Mouse (Mus musculus) lung, embryonic 16.5 days (tissue): ENCODE results near the gene Shh. TPM values are rescaled to one million over a fixed set of nuclear protein-coding genes. Genes with fewer than 3 reads are reported as not detected.
A peak's percentile ranks its signal among the peaks of the same experiment; 100 is the strongest.

Experiments used
- ATAC-seq: fragments of 200-750 bp; cut with Nextera tagmentation; 2 replicates; pipeline ENCODE4 v1.8.0; 2017; ENCODE audit warnings: low read depth, mild to moderate bottlenecking, moderate library complexity
- H3K27ac ChIP-seq: fragments of 300-500 bp; sonication (generic); 2 replicates; pipeline ENCODE4 v1.5.1; 2014; ENCODE audit warnings: mild to moderate bottlenecking, control low read depth, low read length
- H3K27me3 ChIP-seq: fragments of 300-500 bp; sonication (generic); 2 replicates; pipeline ENCODE4 v1.6.1; 2014; ENCODE audit warnings: low read depth, low read length, mixed read lengths; ENCODE audit not compliant: control insufficient read depth, insufficient read depth
- H3K36me3 ChIP-seq: fragments of 300-500 bp; sonication (generic); 2 replicates; pipeline ENCODE4 v1.6.1; 2014; ENCODE audit warnings: low read length; ENCODE audit not compliant: control insufficient read depth, insufficient read depth
- H3K4me1 ChIP-seq: fragments of 300-500 bp; sonication (generic); replicated peaks from 2 replicates; pipeline ENCODE4 v1.6.1; 2014; ENCODE audit warnings: low read length, mixed read lengths; ENCODE audit not compliant: control insufficient read depth, insufficient read depth
- H3K4me2 ChIP-seq: fragments of 300-500 bp; sonication (generic); 2 replicates; pipeline ENCODE4 v1.6.1; 2014; ENCODE audit warnings: low read depth, low read length, control low read depth
- H3K4me3 ChIP-seq: fragments of 300-500 bp; sonication (generic); 2 replicates; pipeline ENCODE4 v1.5.1; 2014; ENCODE audit warnings: mild to moderate bottlenecking, low read length, control low read depth
- H3K9ac ChIP-seq: fragments of 300-500 bp; sonication (generic); 2 replicates; pipeline ENCODE4 v1.6.1; 2014; ENCODE audit warnings: low read length, control low read depth
- H3K9me3 ChIP-seq: fragments of 300-500 bp; sonication (generic); 2 replicates; pipeline ENCODE4 v1.6.1; 2016; ENCODE audit warnings: low read length; ENCODE audit not compliant: control insufficient read depth
- WGBS: fragments of 180-500 bp; shearing (Covaris S2); extraction: QIAGEN DNeasy Blood & Tissue Kit; methylation state at CpG from one replicate; pipeline ENCODE4 v1.1.7; 2014; 5-methylcytosine and 5-hydroxymethylcytosine counted together
- polyA plus RNA-seq: library from polyadenylated mRNA; unstranded; fragments of >200 nt; fragmentation: Nextera tagmentation; extraction: Ambion mirVana; gene quantifications from 2 replicates; pipeline ENCODE4 v1.2.1, GENCODE M21; 2015

Shh gene
- polyA plus RNA-seq, 1 experiment from 2014 or later, result 9.7 TPM

GRCm38 (mm10) chr5:28473556-28473955 lies 6.5 kb upstream of the Shh start:
- ATAC-seq, result no peak
- no peak overlapping the region for H3K4me2 ChIP-seq
- peaks cover 5% of the 10 kb centered on the region; the same call in 1 of the 2 replicates for H3K27me3 ChIP-seq
- H3K4me1 ChIP-seq, result peaks cover 15% of the 10 kb centered on the region
- 84% methylated on average over 5 of the region's 5 CpGs for WGBS
- H3K36me3 ChIP-seq, result no peaks in the 10 kb centered on the region
- H3K9ac ChIP-seq, result no peak overlapping the region
- no peaks in the 10 kb centered on the region for H3K9me3 ChIP-seq
- no peak overlapping the region for H3K4me3 ChIP-seq
- no peak overlapping the region for H3K27ac ChIP-seq

- Histone ChIP-seq H3K36me3 (no peaks in the 10 kb centered on the region), H3K4me2 (no peak overlapping the region), H3K4me1 (peaks cover 10% of the 10 kb centered on the region), H3K4me3 (no peak overlapping the region), H3K9ac (0 out of 2 replicates have a peak overlapping the region, but pooled peaks have one; percentile 19), H3K27ac (peak overlapping the region; percentile 51), H3K27me3 (peaks cover 41% of the 10 kb centered on the region), H3K9me3 (no peaks in the 10 kb centered on the region)
- 2% methylated on average over 9 of the region's 9 CpGs for WGBS
- ATAC-seq, result peak; percentile 67
Observed at GRCm38 (mm10) chr5:28469525-28470202, 2.6 kb upstream of the Shh start.

GRCm38 (mm10) chr5:28466351-28466750 lies 705 bp downstream of the Shh start:
- 1% methylated on average over 15 of the region's 15 CpGs for WGBS
- Histone ChIP-seq H3K4me3 (peak overlapping the region; percentile 63), H3K9me3 (no peaks in the 10 kb centered on the region), H3K27me3 (peaks cover 74% of the 10 kb centered on the region), H3K27ac (peak overlapping the region; percentile 96), H3K4me2 (peak overlapping the region; percentile 43), H3K36me3 (no peaks in the 10 kb centered on the region), H3K4me1 (peaks cover 13% of the 10 kb centered on the region), H3K9ac (peak overlapping the region; percentile 76)
- ATAC-seq, result 0 out of 2 replicates have a peak, but pooled peaks have one; percentile 11

- Histone ChIP-seq H3K27ac (peak overlapping the region; percentile 96), H3K36me3 (no peaks in the 10 kb centered on the region), H3K9ac (peak overlapping the region; percentile 76), H3K4me1 (peaks cover 15% of the 10 kb centered on the region), H3K27me3 (peaks cover 82% of the 10 kb centered on the region), H3K4me2 (peak overlapping the region; percentile 65), H3K4me3 (peak overlapping the region; percentile 63), H3K9me3 (no peaks in the 10 kb centered on the region)
- WGBS, result 2% methylated on average over 18 of the region's 18 CpGs
- no peak for ATAC-seq
Observed at GRCm38 (mm10) chr5:28465526-28465925, 1.5 kb downstream of the Shh start.

- H3K4me3 ChIP-seq, result peak overlapping the region; percentile 63
- peak overlapping the region; percentile 65 for H3K4me2 ChIP-seq
- peak overlapping the region; percentile 96 for H3K27ac ChIP-seq
- no peaks in the 10 kb centered on the region for H3K36me3 ChIP-seq
- peak overlapping the region; percentile 76 for H3K9ac ChIP-seq
- no peak for ATAC-seq
- WGBS, result under 1% methylated on average over 29 of the region's 29 CpGs
- no peaks in the 10 kb centered on the region for H3K9me3 ChIP-seq
- peaks cover 15% of the 10 kb centered on the region for H3K4me1 ChIP-seq
- H3K27me3 ChIP-seq, result peaks cover 87% of the 10 kb centered on the region
Observed at GRCm38 (mm10) chr5:28465099-28465406, 2.0 kb downstream of the Shh start.

- Histone ChIP-seq H3K4me3 (peak overlapping the region; percentile 63), H3K36me3 (no peaks in the 10 kb centered on the region), H3K9me3 (no peaks in the 10 kb centered on the region), H3K9ac (peak overlapping the region; percentile 76), H3K27ac (peak overlapping the region; percentile 96), H3K27me3 (peaks cover 92% of the 10 kb centered on the region), H3K4me2 (peak overlapping the region; percentile 65), H3K4me1 (peaks cover 14% of the 10 kb centered on the region)
- under 1% methylated on average over 72 of the region's 76 CpGs for WGBS
- no peak for ATAC-seq
Observed at GRCm38 (mm10) chr5:28464361-28465098, 2.5 kb downstream of the Shh start.

- Histone ChIP-seq H3K4me1 (peaks cover 14% of the 10 kb centered on the region), H3K4me3 (peak overlapping the region; percentile 63), H3K36me3 (no peaks in the 10 kb centered on the region), H3K9me3 (no peaks in the 10 kb centered on the region), H3K4me2 (peak overlapping the region; percentile 65), H3K27me3 (peaks cover 97% of the 10 kb centered on the region), H3K27ac (peak overlapping the region; percentile 96), H3K9ac (peak overlapping the region; percentile 76)
- 0 out of 2 replicates have a peak, but pooled peaks have one; percentile 6 for ATAC-seq
- WGBS, result 2% methylated on average over 10 of the region's 10 CpGs
Observed at GRCm38 (mm10) chr5:28463656-28464055, 3.4 kb downstream of the Shh start.

- Histone ChIP-seq H3K9me3 (no peaks in the 10 kb centered on the region), H3K9ac (peak overlapping the region; percentile 76), H3K4me3 (peak overlapping the region; percentile 63), H3K4me2 (peak overlapping the region; percentile 65), H3K27me3 (peaks cover 99% of the 10 kb centered on the region), H3K36me3 (no peaks in the 10 kb centered on the region), H3K4me1 (peaks cover 13% of the 10 kb centered on the region), H3K27ac (peak overlapping the region; percentile 96)
- no peak for ATAC-seq
- 1% methylated on average over 33 of the region's 33 CpGs for WGBS
Observed at GRCm38 (mm10) chr5:28462741-28463590, 4.1 kb downstream of the Shh start.

- H3K4me3 ChIP-seq, result peak overlapping the region; percentile 63; the same call in 1 of the 2 replicates
- peaks cover 13% of the 10 kb centered on the region for H3K4me1 ChIP-seq
- H3K9me3 ChIP-seq, result no peaks in the 10 kb centered on the region
- H3K4me2 ChIP-seq, result peak overlapping the region; percentile 65
- H3K9ac ChIP-seq, result peak overlapping the region; percentile 41
- peaks cover 94% of the 10 kb centered on the region for H3K27me3 ChIP-seq
- WGBS, result 11% methylated on average over 11 of the region's 11 CpGs
- no peaks in the 10 kb centered on the region for H3K36me3 ChIP-seq
- ATAC-seq, result no peak
- peak overlapping the region; percentile 96 for H3K27ac ChIP-seq
Observed at GRCm38 (mm10) chr5:28461376-28461775, 5.7 kb downstream of the Shh start.
